Mouse (Mus musculus): Measurements from ENCODE around the gene Gm20425. TPM values are rescaled to one million over a fixed set of nuclear protein-coding genes. Genes with fewer than 3 reads are reported as not detected.

Gm20425 gene
- total RNA-seq (2021), result 1 to 10 TPM; 2.6 to 3.0 TPM

- intact Hi-C loops (cut with DNase I), result no loop called here
- peak; percentile 53 for DNase-seq
Observed at GRCm38 (mm10) chr9:103230151-103230951, at the start of gene Gm20425, which contains the start of gene Trf. Gene Gm20425, minus strand, starts transcription at chr9:103230307. Gene Trf, minus strand, starts transcription at chr9:103230444.

- DNase-seq, result no peak
- intact Hi-C loops (cut with DNase I), result no loop called here
Observed at GRCm38 (mm10) chr9:103276876-103277275, 46.8 kb upstream of the Gm20425 start.

DNA sequence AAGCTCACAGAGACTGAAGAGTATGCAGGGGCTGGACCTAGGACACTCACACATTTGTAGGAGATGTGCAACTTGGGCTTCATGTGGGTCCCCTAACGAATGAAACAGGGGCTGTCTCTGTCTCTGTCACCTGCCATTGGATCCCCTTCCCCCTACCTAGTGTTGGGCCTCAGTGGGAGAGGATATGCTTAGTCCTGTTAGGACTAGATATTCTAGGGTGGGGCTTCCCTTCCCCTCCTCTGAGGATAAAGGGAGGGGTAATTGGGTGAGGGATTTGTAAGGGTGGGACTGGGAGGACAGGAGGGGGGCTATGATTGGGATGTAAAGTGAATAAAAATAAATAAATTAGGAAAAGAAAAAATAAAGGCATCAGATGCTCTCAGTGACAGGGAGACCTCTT, 45.6 kb upstream of the Gm20425 start:
- DNase-seq, result no peak
- intact Hi-C loops (cut with DNase I), result no loop called here

- DNase-seq, result no peak
- intact Hi-C loops (cut with DNase I), result no loop called here
Observed at GRCm38 (mm10) chr9:103274819-103275218, 44.7 kb upstream of the Gm20425 start.

DNA sequence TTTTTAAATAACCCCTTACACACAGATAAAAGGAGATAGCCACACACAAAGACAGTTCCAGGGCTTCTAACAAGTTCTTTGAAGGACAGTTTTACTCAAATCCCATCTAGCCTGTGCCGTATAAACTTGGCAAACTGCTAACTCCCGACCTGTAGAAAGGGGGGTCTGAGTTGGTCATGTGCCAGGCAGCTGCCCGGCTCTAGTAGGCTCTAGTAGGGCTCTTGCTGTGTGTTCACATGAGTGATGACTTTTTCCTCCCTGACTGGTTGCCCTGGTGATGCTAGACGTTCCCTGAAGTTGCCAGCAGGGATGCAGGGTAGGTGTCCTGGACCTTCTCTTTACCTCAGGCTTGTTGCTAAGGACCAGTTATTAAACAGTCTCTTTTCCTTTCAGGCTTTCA, 41.0 kb upstream of the Gm20425 start:
- intact Hi-C loops (cut with DNase I), result no loop called here
- peak; percentile 32 for DNase-seq

GRCm38 (mm10) chr9:103265778-103266177, 35.7 kb upstream of the Gm20425 start:
- intact Hi-C loops (cut with DNase I), result no loop called here
- no peak for DNase-seq

DNA sequence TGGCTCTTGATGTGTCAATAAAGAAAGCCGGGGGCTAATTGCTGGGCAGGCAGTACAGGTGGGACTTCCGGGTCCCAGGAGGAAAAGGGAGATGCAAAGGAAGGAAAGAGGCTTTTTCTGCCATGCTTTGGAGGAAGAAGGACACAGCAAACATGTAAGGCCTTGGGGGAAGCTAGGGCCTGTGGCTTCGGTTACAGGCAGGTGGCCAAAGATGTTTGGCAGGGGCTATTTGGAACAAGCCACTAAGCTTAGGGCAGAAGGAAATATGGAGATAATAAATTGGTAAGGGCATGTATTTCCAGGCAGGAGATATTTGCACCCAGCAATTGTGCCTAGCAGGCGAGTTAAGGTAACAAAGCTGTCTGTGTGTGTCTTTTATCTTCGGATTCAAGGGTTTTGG, 22.8 kb upstream of the Gm20425 start:
- intact Hi-C loops (cut with DNase I), result no loop called here
- peak; percentile 84 for DNase-seq

DNA sequence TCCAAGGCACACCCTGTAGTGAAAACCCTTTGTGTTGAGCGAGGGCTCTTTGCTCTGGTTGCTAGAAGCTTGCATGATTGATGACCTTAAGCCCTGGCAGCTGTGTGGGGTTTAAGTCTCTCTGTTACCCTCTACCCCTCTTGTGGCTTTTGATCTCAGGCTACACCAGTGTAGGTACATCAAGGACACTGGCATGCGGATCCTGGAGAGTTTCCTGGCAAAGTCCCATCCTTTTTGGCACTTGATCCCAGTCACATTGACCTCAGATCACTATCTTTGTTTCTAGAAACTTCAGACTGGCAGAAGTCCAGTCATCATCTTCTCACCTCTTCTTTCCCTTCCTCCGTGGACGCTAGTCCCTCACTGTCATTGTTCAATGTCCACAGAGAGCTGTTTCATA, 18.5 kb upstream of the Gm20425 start:
- no peak for DNase-seq
- intact Hi-C loops (cut with DNase I), result no loop called here

DNA sequence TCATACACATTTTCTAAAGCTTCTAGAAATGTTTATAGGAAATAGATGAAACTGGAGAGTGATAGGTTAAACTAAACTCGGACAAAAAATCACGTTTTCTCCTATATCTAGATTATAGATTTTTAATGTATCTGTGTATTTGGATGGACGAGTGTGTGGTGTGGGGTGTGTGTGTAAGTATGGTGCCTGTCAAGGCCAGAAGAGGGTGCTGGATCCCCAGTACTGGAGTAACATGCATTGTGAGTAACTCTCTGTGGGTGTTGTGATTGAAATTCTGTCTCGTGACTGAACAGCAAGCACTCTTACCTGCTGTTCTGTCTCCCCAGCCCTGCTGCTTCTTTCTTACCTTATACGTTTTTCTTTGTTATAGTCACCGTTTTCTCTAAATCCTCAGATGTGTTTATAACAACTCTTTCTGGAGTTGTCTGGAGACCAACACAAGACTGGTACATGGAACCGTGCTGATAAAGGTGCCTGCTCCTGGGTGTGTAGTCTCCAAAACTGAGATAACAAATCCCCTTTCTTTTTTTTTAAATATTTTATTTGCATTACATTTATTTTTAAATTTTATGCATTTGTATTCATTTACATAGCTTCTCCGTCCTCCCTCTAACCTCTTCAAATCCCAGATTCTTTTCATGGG, 16.5 kb upstream of the Gm20425 start:
- DNase-seq, result no peak
- intact Hi-C loops (cut with DNase I), result no loop called here

- no peak for DNase-seq
- intact Hi-C loops (cut with DNase I), result no loop called here
Observed at GRCm38 (mm10) chr9:103243640-103244039, 13.5 kb upstream of the Gm20425 start.

DNA sequence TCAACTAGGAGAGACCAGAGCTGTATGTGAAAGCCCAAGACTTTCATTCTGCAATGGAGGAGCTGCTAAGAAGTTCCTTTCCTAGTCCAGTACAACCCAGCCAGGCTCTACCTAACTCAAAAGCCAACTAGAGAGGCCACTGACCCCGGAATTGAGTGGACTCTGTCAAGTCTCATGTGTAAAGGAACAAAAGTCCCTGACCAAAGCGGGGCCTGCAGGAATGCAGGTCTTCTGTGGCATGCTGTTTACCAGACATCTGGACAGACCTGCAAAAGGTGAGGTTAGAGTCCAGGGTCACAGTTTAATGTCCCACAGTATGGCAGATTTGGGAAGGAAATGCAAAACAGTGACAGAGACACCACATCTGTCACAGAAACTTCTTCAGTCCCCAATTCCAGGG, 11.1 kb upstream of the Gm20425 start:
- DNase-seq, result no peak
- intact Hi-C loops (cut with DNase I), result no loop called here

DNA sequence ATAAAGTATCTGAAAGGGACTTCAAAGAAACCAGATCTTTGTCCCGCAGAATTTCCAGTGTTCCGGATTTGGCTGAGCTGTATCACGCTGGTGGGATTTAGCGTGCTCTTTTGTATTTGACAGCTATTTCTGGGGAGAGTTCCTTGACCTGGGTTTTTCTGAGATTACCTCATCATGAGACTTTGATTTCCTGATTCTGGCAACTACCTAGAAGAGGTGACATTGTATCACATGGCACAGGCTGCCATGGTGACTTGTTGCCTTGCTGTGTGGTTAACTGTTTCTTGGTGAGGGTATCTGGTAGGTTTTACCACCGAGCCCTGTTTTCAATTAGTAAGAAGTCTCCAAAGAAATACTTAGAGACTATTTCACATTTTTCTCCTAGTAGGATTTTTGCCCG, 9.4 kb upstream of the Gm20425 start:
- no peak for DNase-seq
- intact Hi-C loops (cut with DNase I), result no loop called here

DNA sequence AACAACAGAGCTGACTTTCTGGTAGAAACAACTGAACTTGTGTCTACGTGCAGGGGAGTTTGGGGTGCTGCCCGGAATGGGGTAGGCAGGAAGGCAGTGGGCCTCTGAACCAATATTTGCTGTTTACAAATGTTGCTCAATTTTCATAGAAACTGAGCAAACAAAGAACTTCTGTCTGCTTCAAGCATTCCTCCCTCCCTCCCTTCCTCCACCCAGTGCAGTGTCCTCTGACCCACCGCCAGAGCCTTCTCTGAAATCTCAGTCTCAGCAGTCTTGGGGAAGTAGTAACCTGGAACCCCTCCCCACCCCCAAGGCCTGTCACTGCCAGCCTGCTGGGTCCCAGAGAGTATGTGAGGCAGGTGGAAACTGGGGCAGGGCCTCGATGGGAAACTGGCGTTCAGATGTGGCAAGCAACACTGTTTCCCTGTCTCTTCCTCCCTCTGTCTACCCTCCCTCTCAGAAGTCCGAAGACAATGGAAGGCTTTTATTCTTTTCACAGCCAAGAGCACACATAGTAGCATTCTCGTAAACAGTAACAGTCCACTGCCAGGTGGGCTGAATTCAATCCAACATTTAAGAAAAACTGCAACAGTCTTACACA, 4.6 kb upstream of the Gm20425 start:
- intact Hi-C loops (cut with DNase I), result no loop called here
- DNase-seq, result no peak

GRCm38 (mm10) chr9:103234059-103234458, 4.0 kb upstream of the Gm20425 start:
- no peak for DNase-seq
- intact Hi-C loops (cut with DNase I), result no loop called here

DNA sequence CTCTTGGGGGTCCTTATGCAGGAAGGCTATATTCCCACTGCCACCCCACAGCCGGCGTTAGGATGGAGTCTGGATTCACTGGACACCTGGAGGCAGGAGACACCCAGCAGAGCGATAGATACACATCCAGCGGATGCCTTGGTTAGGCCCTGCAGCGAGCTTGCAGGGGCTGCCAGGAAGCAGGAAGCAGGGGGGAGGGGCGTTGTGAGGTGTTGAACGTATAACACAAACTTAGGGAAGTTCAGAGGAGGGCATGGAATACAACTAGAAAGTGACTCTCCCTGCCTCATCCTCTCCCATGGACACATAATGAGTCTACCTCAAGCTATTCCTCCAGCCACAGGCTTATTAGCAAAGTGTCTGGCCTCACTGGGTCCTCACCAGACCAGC, 2.9 kb upstream of the Gm20425 start:
- intact Hi-C loops (cut with DNase I), result no loop called here
- DNase-seq, result no peak

DNA sequence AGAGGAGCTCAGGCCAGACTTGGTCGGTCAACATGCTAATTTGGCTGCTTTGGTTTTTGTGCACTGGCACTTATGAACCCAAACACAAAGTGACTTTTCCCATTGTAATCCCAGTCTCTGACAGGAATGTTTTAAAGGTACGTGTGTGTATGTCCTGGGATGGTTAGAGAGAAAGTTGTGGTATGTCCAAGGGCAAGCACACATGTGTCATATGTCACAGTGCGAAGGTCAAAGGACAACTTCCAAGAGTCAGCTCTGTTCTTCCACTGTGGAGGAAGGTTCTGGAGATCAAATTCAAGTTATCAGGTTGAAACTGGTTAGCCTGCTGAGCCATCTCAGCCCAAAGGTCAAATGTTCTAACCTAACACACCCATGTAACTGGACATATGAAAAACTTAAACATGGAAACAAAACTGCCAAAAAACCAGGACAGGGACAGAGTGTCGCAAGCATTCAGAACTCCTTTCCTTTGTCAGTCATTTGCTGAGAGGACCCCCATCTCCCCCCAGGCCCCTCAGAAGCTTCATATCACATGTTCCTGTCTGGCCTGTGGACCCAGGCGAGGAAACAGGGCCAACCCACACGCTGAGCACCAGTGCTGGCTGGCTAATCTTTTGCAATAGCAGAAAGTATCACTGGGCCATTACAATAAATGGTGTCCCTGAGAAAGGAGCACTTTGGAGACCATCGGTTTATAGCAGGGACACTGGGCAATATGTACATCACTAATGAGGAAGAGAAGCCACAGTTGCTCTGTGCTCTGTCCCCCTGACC, 2.3 kb upstream of the Gm20425 start:
- no peak for DNase-seq
- intact Hi-C loops (cut with DNase I), result no loop called here

GRCm38 (mm10) chr9:103229037-103229867, 855 bp downstream of the Gm20425 start:
- intact Hi-C loops (cut with DNase I), result no loop called here

DNA sequence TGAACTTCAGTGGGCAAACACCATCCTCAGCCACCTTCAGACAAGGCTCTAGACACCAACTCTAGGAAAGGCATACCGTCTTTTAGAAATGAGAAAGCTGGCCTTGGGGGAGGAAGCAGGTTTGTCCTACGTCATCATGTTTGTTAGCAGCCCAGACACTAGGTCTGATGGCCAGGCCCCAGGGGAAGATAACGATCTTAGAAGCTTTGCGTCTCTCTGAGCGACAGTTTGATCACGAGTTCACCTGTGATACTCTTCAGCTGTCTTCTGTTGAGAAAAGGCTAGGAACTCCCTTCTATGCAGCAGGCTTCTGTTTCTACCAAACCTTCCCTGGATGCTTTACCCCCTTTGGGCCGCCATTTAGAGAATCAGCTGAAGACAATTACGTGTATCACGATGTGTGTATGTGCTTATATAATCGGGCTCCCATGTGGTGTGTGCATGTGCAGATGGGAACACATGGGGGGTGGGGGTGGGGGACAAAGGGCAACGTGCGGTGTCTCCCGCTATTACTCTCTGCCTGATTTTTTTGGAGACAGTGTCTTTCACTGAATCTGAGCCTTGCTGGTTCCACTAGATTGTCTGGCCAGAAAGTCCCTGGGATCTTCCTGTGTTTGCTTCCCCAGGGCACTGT, 1.6 kb downstream of the Gm20425 start:
- intact Hi-C loops (cut with DNase I), result no loop called here
- DNase-seq, result no peak

More at GRCm38 (mm10) chr9:103229037-103229867, 855 bp downstream of the Gm20425 start:
- no peak for DNase-seq

DNA sequence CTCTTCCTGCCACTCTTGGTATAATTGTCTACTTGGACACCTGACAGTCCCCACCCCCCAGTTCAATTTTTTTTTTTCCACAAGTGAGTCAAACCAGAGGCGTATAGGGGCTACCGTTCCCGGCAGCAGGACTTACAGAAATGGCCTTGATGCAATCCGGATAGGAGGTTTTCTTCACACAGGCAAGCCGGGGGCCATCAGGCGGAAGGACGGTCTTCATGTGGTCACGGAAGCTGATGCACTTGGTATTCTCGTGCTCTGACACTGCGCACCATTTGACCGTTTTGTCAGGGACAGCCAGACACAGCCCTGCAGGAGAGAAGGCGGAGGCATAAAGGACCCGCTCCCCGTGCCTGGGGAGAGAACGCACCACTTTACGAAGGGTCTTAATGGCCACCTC, 2.3 kb downstream of the Gm20425 start:
- DNase-seq, result no peak
- intact Hi-C loops (cut with DNase I), result no loop called here

DNA sequence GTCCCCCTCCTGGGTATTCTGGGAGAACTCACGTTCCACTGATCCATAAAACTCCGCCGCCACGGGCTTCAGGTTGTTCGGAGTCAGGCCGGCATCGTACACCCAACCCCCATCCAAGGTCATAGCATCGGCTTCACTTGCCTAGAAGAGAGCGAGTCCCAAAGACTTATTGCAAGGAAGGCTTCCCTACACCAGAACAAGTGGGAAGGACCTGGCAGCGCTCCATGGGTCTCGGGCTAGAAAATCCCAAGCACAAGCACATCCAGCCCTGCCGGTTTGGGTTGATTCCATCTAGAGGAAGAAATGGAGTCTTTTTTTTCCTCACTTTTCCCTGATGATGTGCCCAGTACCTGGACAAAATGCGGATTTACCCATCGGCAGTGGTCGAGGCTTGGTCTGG, 3.3 kb downstream of the Gm20425 start:
- intact Hi-C loops (cut with DNase I), result no loop called here
- DNase-seq, result peak; percentile 28

All from left cerebral cortex, postnatal 4 days (tissue).